Mouse (Mus musculus) intestine, embryonic 16.5 days (tissue): ENCODE results near the gene P2rx1. TPM values are rescaled to one million over a fixed set of nuclear protein-coding genes. Genes with fewer than 3 reads are reported as not detected.

Experiments used
- ATAC-seq: fragments of 200-750 bp; cut with Nextera tagmentation; 2 replicates; pipeline ENCODE4 v1.8.0; 2017; ENCODE audit warnings: moderate TSS enrichment, moderate library complexity
- H3K27ac ChIP-seq: fragments of 300-500 bp; sonication (generic); 2 replicates; pipeline ENCODE4 v1.5.1; 2014; ENCODE audit warnings: mild to moderate bottlenecking, low read length
- H3K27me3 ChIP-seq: fragments of 300-500 bp; sonication (generic); replicated peaks from 2 replicates; pipeline ENCODE4 v1.6.1; 2014; ENCODE audit warnings: low read length, control low read depth, mixed read lengths; ENCODE audit not compliant: control insufficient read depth, insufficient read depth
- H3K36me3 ChIP-seq: fragments of 300-500 bp; sonication (generic); 2 replicates; pipeline ENCODE4 v1.6.1; 2014; ENCODE audit warnings: low read length, control low read depth; ENCODE audit not compliant: control insufficient read depth, insufficient read depth
- H3K4me1 ChIP-seq: fragments of 300-500 bp; sonication (generic); 2 replicates; pipeline ENCODE4 v1.6.1; 2014; ENCODE audit warnings: low read length, control low read depth, mixed read lengths; ENCODE audit not compliant: control insufficient read depth, insufficient read depth
- H3K4me2 ChIP-seq: fragments of 300-500 bp; sonication (generic); 2 replicates; pipeline ENCODE4 v1.6.1; 2014; ENCODE audit warnings: low read depth, low read length, control low read depth
- H3K4me3 ChIP-seq: fragments of 300-500 bp; sonication (generic); 2 replicates; pipeline ENCODE4 v1.5.1; 2014; ENCODE audit warnings: mild to moderate bottlenecking, low read length
- H3K9ac ChIP-seq: fragments of 300-500 bp; sonication (generic); 2 replicates; pipeline ENCODE4 v1.6.1; 2014; ENCODE audit warnings: low read depth, low read length
- H3K9me3 ChIP-seq: fragments of 300-500 bp; sonication (generic); 2 replicates; pipeline ENCODE4 v1.6.1; 2016; ENCODE audit warnings: low read length, control low read depth; ENCODE audit not compliant: control insufficient read depth
- WGBS: fragments of 180-500 bp; shearing (Covaris S2); extraction: QIAGEN DNeasy Blood & Tissue Kit; methylation state at CpG from one replicate; pipeline ENCODE4 v1.1.7; 2014; 5-methylcytosine and 5-hydroxymethylcytosine counted together
- polyA plus RNA-seq: library from polyadenylated mRNA; unstranded; fragments of >200 nt; fragmentation: Nextera tagmentation; extraction: Ambion mirVana; gene quantifications from 2 replicates; pipeline ENCODE4 v1.2.1, GENCODE M21; 2015

Gene P2rx1
- 15.7 and 16.5 TPM in 2 replicates for polyA plus RNA-seq

DNA sequence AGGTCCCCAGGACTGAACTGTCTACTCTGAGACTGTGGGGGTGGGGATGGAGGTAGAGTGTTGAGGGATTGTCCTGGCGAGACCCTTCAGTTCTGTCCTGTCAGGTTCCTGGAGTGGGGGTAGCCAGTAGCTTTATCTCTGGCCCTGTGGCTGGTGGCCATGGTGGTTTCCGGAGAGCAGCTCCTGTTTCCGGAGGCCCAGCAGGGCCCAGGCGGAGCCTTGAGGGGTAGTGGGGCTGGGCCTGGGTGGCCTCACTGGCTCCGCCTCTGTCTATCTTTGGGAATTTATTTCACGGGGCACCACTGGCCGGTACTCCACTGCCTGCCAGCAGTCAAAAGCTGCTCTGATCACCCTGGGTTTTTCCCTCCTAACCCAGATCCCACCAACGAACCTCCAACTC is at the start of gene P2rx1:
Gene P2rx1 (plus strand): TSS at position 333 of the 400 bp plus-strand sequence.
- Histone ChIP-seq H3K36me3 (no peaks in the 10 kb centered on the region), H3K4me3 (no peak within 1 kb of the TSS), H3K9me3 (no peaks in the 10 kb centered on the region), H3K4me2 (no peak within 1 kb of the TSS), H3K9ac (no peak within 1 kb of the TSS), H3K27me3 (no peaks in the 10 kb centered on the region), H3K27ac (no peak within 1 kb of the TSS), H3K4me1 (peaks cover 12% of the 10 kb centered on the region)
- 45% methylated on average over 8 of the region's 8 CpGs for WGBS
- ATAC-seq: 0 out of 2 replicates have a peak, but pooled peaks have one; percentile 39

DNA sequence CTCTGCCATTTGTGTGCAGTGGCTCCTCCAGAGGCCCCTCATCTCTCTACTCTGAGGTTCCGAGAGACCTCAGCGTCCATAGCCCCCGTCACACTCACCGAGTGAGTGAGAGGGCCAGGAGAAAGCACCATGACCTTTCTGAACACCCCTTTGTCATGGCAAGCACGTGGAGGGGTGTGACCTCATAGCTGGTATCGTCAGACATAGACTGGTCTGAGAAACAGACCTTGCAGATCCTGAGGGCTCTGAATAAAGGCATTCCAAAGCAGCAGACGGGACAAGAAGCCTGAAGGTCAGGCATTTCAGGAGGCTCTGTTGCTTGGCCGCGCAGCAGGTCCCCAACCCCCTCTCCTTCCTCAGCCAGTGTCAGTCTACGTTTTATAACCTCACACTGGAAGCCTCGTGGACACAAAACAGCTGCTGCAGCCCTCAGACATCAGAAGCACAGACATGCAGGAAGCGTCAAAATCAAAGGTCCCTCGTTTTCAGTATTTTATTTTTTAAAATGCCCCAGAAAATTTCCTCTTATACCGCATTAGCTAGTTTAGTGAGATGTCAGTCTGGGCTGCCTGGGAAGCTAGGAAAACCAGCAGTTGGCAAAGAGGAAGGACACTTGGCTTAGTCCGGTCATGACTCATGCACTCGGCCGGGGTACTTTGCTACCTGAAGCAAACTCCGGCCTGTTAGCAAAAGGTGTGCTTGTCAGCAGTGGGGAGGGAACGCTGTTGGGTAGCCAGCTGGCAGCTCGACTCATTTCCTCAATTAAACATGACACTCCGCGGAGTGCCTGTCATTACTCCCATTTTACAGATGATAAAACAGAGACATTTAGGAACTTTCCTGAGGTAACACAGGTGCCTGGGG is 47.5 kb upstream of the P2rx1 start:
- Histone ChIP-seq H3K4me1 (peaks cover 31% of the 10 kb centered on the region), H3K27ac (no peak overlapping the region), H3K4me2 (no peak overlapping the region), H3K27me3 (no peaks in the 10 kb centered on the region), H3K36me3 (no peaks in the 10 kb centered on the region), H3K9me3 (0 out of 2 replicates have a peak, but pooled peaks cover 7% of the 10 kb centered on the region), H3K9ac (no peak overlapping the region), H3K4me3 (no peak overlapping the region)
- peak; percentile 59 for ATAC-seq
- 42% methylated on average over 22 of the region's 22 CpGs for WGBS

DNA sequence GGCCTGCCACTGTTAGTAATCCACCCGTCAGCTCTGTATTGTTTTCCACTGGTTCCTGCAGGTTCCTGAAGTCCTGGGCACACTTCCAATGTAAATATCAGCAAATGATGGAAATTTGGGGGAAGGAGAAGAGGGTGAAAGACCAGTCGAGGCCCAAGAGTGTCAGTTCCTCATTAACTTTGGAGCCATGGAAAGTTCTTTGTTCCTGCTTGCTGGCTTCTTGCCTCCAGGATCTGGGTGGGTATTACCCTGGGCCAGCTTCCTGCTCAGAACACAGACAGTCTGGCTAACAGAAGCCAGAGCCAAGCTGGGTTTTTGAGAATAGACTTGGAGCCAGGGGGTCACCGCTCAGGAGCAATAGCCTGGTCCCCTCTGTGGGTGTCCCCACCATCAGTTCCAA is 46.7 kb upstream of the P2rx1 start:
- Histone ChIP-seq H3K36me3 (no peaks in the 10 kb centered on the region), H3K27ac (peak overlapping the region; percentile 51), H3K9me3 (0 out of 2 replicates have a peak, but pooled peaks cover 7% of the 10 kb centered on the region), H3K4me2 (no peak overlapping the region), H3K9ac (0 out of 2 replicates have a peak overlapping the region, but pooled peaks have one; percentile 5), H3K4me3 (no peak overlapping the region), H3K4me1 (peaks cover 27% of the 10 kb centered on the region), H3K27me3 (no peaks in the 10 kb centered on the region)
- WGBS: 46% methylated on average over 3 of the region's 3 CpGs
- peak; percentile 39 for ATAC-seq

DNA sequence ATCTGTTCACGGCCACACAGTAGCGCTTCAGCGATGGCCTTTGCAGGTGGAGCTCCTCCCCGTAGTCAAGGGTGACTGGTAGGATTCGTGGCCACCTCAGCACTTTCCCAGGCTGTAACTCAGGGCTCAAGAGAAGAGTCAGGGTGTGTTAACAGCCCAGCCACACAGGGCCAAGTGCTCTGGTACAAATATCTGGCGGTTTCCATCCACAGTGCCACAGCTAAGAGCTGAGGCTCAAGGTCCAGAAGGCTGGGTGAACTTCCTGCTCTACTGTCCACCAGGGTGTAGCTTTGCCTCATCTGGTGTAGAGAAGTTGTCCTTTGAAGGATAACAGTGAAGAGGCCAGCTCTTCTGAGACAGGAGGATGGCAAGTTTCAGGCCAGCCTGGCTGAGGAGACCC is 46.2 kb upstream of the P2rx1 start:
- H3K4me1 ChIP-seq: peaks cover 27% of the 10 kb centered on the region
- 0 out of 2 replicates have a peak overlapping the region, but pooled peaks have one; percentile 5 for H3K9ac ChIP-seq
- peak; percentile 65 for ATAC-seq
- H3K4me2 ChIP-seq: no peak overlapping the region
- H3K27ac ChIP-seq: peak overlapping the region; percentile 51
- 81% methylated on average over 6 of the region's 6 CpGs for WGBS
- 0 out of 2 replicates have a peak, but pooled peaks cover 7% of the 10 kb centered on the region for H3K9me3 ChIP-seq
- no peaks in the 10 kb centered on the region for H3K36me3 ChIP-seq
- no peaks in the 10 kb centered on the region for H3K27me3 ChIP-seq
- no peak overlapping the region for H3K4me3 ChIP-seq

DNA sequence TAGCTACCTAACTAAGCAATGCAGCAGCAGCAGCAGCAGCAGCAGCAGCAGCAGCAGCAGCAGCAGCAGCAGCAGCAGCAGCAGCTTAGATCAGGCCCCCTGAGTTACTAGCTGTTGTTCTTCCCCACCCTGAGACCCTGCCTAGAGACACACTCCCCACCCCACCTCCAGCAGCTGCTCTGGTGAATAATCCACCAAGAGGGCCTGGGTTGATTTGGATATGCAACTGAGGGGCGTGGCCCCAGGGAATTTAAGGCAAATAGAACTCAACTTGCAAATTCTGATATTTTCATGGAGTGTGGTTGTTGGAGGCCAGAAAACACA is 45.8 kb upstream of the P2rx1 start:
- WGBS: 85% methylated on average over 1 of the region's 1 CpGs
- Histone ChIP-seq H3K27ac (peak overlapping the region; percentile 51), H3K9ac (0 out of 2 replicates have a peak overlapping the region, but pooled peaks have one; percentile 5), H3K4me1 (peaks cover 27% of the 10 kb centered on the region), H3K4me2 (no peak overlapping the region), H3K9me3 (0 out of 2 replicates have a peak, but pooled peaks cover 7% of the 10 kb centered on the region), H3K36me3 (no peaks in the 10 kb centered on the region), H3K27me3 (no peaks in the 10 kb centered on the region), H3K4me3 (no peak overlapping the region)
- no peak for ATAC-seq

DNA sequence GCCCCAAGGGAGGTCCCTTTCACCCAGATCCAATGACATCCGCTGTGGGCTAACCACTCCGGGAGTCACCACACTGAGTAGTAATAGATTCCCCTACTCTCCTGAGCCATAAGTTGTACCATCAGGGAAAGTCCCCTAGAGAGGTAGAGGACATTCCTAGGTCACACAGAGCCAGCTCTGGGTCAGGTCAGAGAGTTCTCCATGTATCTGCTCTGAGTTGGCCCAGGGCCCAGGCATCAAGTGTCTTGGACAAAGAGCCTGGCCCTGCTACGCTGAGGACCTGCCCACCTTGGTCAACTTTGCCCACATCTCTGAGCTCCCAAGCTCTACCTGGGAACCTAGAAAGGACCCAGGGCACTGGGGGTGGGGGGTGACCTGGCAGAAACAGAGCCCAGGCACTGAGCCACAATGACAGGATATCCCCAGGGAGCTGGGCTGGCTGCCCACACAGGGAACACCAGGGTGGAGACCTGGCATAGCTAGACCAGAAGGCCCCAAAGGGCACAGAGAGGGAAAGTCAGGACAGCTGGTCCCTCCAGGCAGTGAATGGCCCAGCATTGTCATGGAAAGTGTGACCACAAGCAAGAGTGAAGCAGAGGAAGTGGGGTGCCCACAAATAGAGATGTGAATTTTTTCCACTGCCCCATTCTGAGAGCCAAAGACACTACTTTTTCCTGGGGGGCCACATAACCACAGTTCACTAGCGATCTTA is 45.3 kb upstream of the P2rx1 start:
- Histone ChIP-seq H3K27ac (no peak overlapping the region), H3K27me3 (no peaks in the 10 kb centered on the region), H3K4me2 (no peak overlapping the region), H3K36me3 (no peaks in the 10 kb centered on the region), H3K9ac (no peak overlapping the region), H3K4me3 (no peak overlapping the region), H3K4me1 (peaks cover 27% of the 10 kb centered on the region), H3K9me3 (0 out of 2 replicates have a peak, but pooled peaks cover 7% of the 10 kb centered on the region)
- ATAC-seq: no peak
- 81% methylated on average over 4 of the region's 4 CpGs for WGBS

DNA sequence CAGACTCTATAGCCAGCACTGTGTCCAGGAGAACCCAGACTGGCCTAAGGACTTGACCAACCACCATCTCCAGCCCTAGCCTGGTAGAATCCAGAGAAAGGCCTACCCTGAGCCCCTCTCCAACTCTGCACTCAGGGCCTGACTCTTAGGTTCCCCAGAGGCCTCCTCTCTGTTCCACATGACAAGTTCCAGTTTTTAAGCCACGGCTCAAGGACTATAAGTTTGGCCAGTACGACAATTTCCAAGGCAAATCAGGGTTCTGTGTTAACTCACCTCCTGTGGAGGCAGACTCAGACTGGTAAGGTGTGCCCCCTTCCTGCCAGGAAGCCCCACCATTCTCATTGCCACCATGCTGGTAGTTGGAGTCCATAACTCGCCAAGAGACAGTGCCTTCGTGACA is 44.7 kb upstream of the P2rx1 start:
- Histone ChIP-seq H3K4me1 (peaks cover 27% of the 10 kb centered on the region), H3K36me3 (no peaks in the 10 kb centered on the region), H3K9me3 (0 out of 2 replicates have a peak, but pooled peaks cover 7% of the 10 kb centered on the region), H3K4me3 (no peak overlapping the region), H3K4me2 (no peak overlapping the region), H3K27me3 (no peaks in the 10 kb centered on the region), H3K27ac (no peak overlapping the region), H3K9ac (no peak overlapping the region)
- 85% methylated on average over 4 of the region's 4 CpGs for WGBS
- no peak for ATAC-seq

DNA sequence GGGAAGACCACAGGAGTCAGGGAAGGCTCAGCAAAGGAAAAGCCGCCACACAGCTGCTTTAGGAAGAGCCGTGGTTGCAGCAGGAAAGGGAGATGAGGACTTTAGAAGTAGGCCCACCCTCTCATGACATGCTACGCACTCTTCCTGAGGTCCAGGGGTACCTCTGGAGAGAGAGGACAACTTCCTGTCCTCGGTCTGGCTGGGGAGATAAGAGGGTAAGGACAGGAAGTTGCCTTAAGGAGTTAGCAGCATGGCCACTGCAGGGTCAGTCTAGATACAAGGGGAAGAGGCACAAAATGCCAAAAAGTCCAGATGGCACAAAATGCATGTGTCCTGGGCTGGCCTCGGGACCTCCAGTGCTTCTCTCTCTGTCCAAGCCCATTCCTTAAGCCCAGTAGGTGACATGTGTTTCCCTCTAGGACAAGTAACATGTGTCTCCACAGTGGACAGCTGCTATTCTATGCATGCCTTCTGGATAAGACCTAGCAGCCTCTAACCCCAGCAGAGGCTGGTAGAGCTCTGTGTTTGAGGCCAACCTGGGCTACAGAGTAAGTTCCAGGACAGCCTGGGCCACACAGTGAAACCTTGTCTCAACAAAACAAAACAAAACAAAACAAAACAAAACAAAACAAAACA is 43.4 kb upstream of the P2rx1 start:
- Histone ChIP-seq H3K4me1 (peaks cover 32% of the 10 kb centered on the region), H3K36me3 (no peaks in the 10 kb centered on the region), H3K4me3 (no peak overlapping the region), H3K9me3 (0 out of 2 replicates have a peak, but pooled peaks cover under 1% of the 10 kb centered on the region), H3K27me3 (no peaks in the 10 kb centered on the region; the same call in 1 of the 2 replicates), H3K9ac (no peak overlapping the region; the same call in 1 of the 2 replicates), H3K27ac (0 out of 2 replicates have a peak overlapping the region, but pooled peaks have one; percentile 19), H3K4me2 (no peak overlapping the region)
- WGBS: 58% methylated on average over 5 of the region's 5 CpGs
- ATAC-seq: no peak

DNA sequence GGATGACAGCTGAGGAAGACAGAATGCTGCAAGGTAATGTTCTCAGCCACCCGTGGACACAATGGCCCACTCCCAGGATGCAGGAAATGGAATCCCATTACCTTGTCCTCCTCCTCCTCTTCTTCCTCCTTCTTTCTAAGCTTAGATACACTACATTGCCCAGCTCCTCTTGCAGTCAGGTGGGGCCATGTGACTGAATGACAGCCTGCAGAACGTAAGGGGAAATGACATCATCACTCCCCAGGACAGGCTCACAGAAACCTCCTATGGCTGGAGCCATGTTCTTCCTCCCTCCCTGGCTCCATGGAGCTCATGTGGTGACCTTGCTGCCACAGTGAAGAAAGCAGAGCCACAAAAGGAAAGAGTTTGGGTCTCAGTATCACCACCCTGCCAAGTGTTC is 41.6 kb upstream of the P2rx1 start:
- Histone ChIP-seq H3K4me1 (peaks cover 32% of the 10 kb centered on the region), H3K4me2 (no peak overlapping the region), H3K36me3 (no peaks in the 10 kb centered on the region), H3K4me3 (no peak overlapping the region), H3K27ac (no peak overlapping the region), H3K27me3 (peaks cover 5% of the 10 kb centered on the region; the same call in 1 of the 2 replicates), H3K9ac (no peak overlapping the region), H3K9me3 (no peaks in the 10 kb centered on the region)
- no peak for ATAC-seq
- WGBS: 53% methylated on average over 2 of the region's 2 CpGs
